ENCODE assay signal across 13 mouse cellular contexts in the genomic region with DNA sequence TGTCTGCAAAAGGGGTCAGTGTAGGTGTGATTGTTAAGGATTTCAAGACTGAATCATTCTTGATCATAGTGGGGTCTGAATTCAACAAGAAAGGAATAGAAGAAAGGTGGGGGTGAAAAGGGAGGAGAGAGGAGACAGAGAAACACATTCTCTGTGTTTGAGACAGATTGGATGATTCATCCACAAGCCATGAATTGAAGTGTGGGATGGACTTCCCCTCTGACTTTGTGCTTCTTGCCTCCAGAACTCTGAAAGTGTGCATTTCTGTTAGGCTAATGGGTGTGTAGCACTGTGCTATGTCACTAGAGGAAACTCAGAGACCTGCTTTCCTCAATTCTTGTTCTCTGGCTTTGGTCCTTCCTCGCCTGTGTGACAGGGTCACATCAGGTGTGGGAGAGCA. TPM values are rescaled to one million over a fixed set of nuclear protein-coding genes. Genes with fewer than 3 reads are reported as not detected.
DNase-seq lines count a peak whose midpoint lies in the region; ATAC-seq lines count a peak whose summit lies in the region.
"Had no signal": no experiment of that assay in that cellular context is flagged by ENCODE, and none has a peak within 500 bp of the region (broad histone marks: within the 10 kb centered on the region; RNA-seq: fewer than 3 reads in every experiment).

No protein-coding gene starts in this region.

- H3K4me2 ChIP-seq in kidney, embryonic 15.5 days = no peak overlapping the region
- no peak overlapping the region for H3K4me2 ChIP-seq in embryonic facial prominence, embryonic 12.5 days (replicated peaks)
- H3K4me2 ChIP-seq in limb, embryonic 15.5 days = no peak overlapping the region

- no peaks in the 10 kb centered on the region for H3K9me3 ChIP-seq in kidney, embryonic 15.5 days (replicated peaks)
- no peaks in the 10 kb centered on the region for H3K9me3 ChIP-seq in embryonic facial prominence, embryonic 12.5 days
- H3K9me3 ChIP-seq in limb, embryonic 15.5 days = no peaks in the 10 kb centered on the region

- no peak overlapping the region for H3K4me3 ChIP-seq in kidney, embryonic 15.5 days (replicated peaks)
- H3K4me3 ChIP-seq in embryonic facial prominence, embryonic 12.5 days = no peak overlapping the region
- no peak overlapping the region for H3K4me3 ChIP-seq in limb, embryonic 15.5 days

- no peak for DNase-seq in frontal cortex, postnatal 25 days (ENCODE audit: low spot score in 2 of 2)
- DNase-seq in kidney, postnatal 4 days = no peak
- no peak for DNase-seq in urinary bladder, postnatal 25 days (ENCODE audit: low spot score)
- no peak for DNase-seq in gastrocnemius, adult 8-10 months (ENCODE audit: low spot score in 2 of 2)
- DNase-seq: cerebellum, adult 8-10 months; kidney, adult 18-20 months; lung, postnatal 4 days had no signal

- peak overlapping the region; percentile 93 for H3K27ac ChIP-seq in kidney, embryonic 15.5 days
- H3K27ac ChIP-seq in embryonic facial prominence, embryonic 12.5 days = peak overlapping the region; percentile 61; the same call in 1 of the 2 replicates
- H3K27ac ChIP-seq in limb, embryonic 15.5 days = peak overlapping the region; percentile 83

- H3K9ac ChIP-seq in kidney, embryonic 15.5 days = no peak overlapping the region
- no peak overlapping the region for H3K9ac ChIP-seq in embryonic facial prominence, embryonic 12.5 days
- no peak overlapping the region for H3K9ac ChIP-seq in limb, embryonic 15.5 days

- ATAC-seq in frontal cortex, adult (ENCODE audit: low TSS enrichment) = peak; percentile 55; the same call in 1 of the 2 replicates
- ATAC-seq in kidney, embryonic 15.5 days (replicated peaks; ENCODE audit: low FRiP score) = no peak
- ATAC-seq in embryonic facial prominence, embryonic 12.5 days (ENCODE audit: insufficient number of reproducible peaks, insufficient read depth, low FRiP score, low TSS enrichment) = no peak
- ATAC-seq in limb, embryonic 15.5 days (ENCODE audit: insufficient number of reproducible peaks, low FRiP score, low TSS enrichment, low read depth) = no peak
- ATAC-seq: activated CD4-positive, CD25-positive, alpha-beta regulatory T cell, adult 4 months had no signal

- H3K36me3 ChIP-seq in kidney, embryonic 15.5 days = no peaks in the 10 kb centered on the region
- H3K36me3 ChIP-seq in embryonic facial prominence, embryonic 12.5 days = no peaks in the 10 kb centered on the region
- H3K36me3 ChIP-seq in limb, embryonic 15.5 days = no peaks in the 10 kb centered on the region
- H3K36me3 ChIP-seq: G1E had no signal

- H3K27me3 ChIP-seq in kidney, embryonic 15.5 days = no peaks in the 10 kb centered on the region
- no peaks in the 10 kb centered on the region for H3K27me3 ChIP-seq in embryonic facial prominence, embryonic 12.5 days
- H3K27me3 ChIP-seq in limb, embryonic 15.5 days = no peaks in the 10 kb centered on the region

- H3K4me1 ChIP-seq in kidney, embryonic 15.5 days = peaks cover 36% of the 10 kb centered on the region
- peaks cover 49% of the 10 kb centered on the region for H3K4me1 ChIP-seq in embryonic facial prominence, embryonic 12.5 days
- peaks cover 65% of the 10 kb centered on the region for H3K4me1 ChIP-seq in limb, embryonic 15.5 days

- WGBS in kidney, embryonic 15.5 days = 82% methylated on average over 1 of the region's 1 CpGs
- WGBS in embryonic facial prominence, embryonic 12.5 days = 82% methylated on average over 1 of the region's 1 CpGs
- WGBS in limb, embryonic 15.5 days = 71% methylated on average over 1 of the region's 1 CpGs

RNA-seq across cellular contexts. Expression of gene Hhat, which starts 15.2 kb away (rescaled TPM):
- polyA plus RNA-seq in kidney, embryonic 15.5 days (2015; fragmentation: Nextera tagmentation; extraction: Ambion mirVana) = 13.7 and 15.4 TPM in 2 replicates
- 8.9 and 10.4 TPM in 2 replicates for polyA plus RNA-seq in embryonic facial prominence, embryonic 12.5 days (2016; fragmentation: Nextera tagmentation; extraction: Ambion mirVana)
- 11.5 and 12.0 TPM in 2 replicates for polyA plus RNA-seq in limb, embryonic 15.5 days (2015; fragmentation: Nextera tagmentation; extraction: Ambion mirVana)
- total RNA-seq in gastrocnemius, adult 8-10 months (2022) = 1 to 10 TPM in 2 of 4 experiments, under 1 TPM in 2; 0.80 to 1.9 (median 1.2) TPM
- polyA plus RNA-seq: G1E had no signal
